Mouse (Mus musculus) liver, embryonic 16.5 days (tissue): Measurements from ENCODE around the gene Olfr140. TPM values are rescaled to one million over a fixed set of nuclear protein-coding genes. Genes with fewer than 3 reads are reported as not detected.

Experiments
- ATAC-seq: fragments of 200-750 bp; cut with Nextera tagmentation; 2 replicates; pipeline ENCODE4 v1.8.0; 2017; ENCODE audit warnings: low read depth, mild to moderate bottlenecking, moderate number of reproducible peaks, moderate library complexity
- H3K27ac ChIP-seq: fragments of 300-500 bp; sonication (generic); 2 replicates; pipeline ENCODE4 v1.5.1; 2014; ENCODE audit warnings: mild to moderate bottlenecking, low read length
- H3K27me3 ChIP-seq: fragments of 300-500 bp; sonication (generic); 2 replicates; pipeline ENCODE4 v1.6.1; 2014; ENCODE audit warnings: low read depth, low read length, mixed read lengths; ENCODE audit not compliant: control insufficient read depth, insufficient read depth
- H3K36me3 ChIP-seq: fragments of 300-500 bp; sonication (generic); 2 replicates; pipeline ENCODE4 v1.6.1; 2014; ENCODE audit warnings: mild to moderate bottlenecking; ENCODE audit not compliant: control insufficient read depth, insufficient read depth
- H3K4me1 ChIP-seq: fragments of 300-500 bp; sonication (generic); 2 replicates; pipeline ENCODE4 v1.6.1; 2014; ENCODE audit warnings: low read depth, low read length, mixed read lengths; ENCODE audit not compliant: control insufficient read depth
- H3K4me2 ChIP-seq: fragments of 300-500 bp; sonication (generic); 2 replicates; pipeline ENCODE4 v1.6.1; 2014; ENCODE audit warnings: low read depth, low read length, mixed read lengths
- H3K4me3 ChIP-seq: fragments of 300-500 bp; sonication (generic); 2 replicates; pipeline ENCODE4 v1.5.1; 2014; ENCODE audit warnings: low read depth, mild to moderate bottlenecking, low read length
- H3K9ac ChIP-seq: fragments of 300-500 bp; sonication (generic); 2 replicates; pipeline ENCODE4 v1.6.1; 2014; ENCODE audit warnings: low read depth, low read length
- H3K9me3 ChIP-seq: fragments of 300-500 bp; sonication (generic); replicated peaks from 2 replicates; pipeline ENCODE4 v1.6.1; 2016; ENCODE audit warnings: low read length; ENCODE audit not compliant: control insufficient read depth
- WGBS: fragments of 180-500 bp; shearing (Covaris S2); extraction: QIAGEN DNeasy Blood & Tissue Kit; methylation state at CpG from one replicate; pipeline ENCODE4 v1.1.7; 2014; ENCODE audit not compliant: insufficient replicate concordance; 5-methylcytosine and 5-hydroxymethylcytosine counted together
- polyA plus RNA-seq: library from polyadenylated mRNA; unstranded; fragments of >200 nt; fragmentation: Nextera tagmentation; extraction: Ambion mirVana; gene quantifications from 2 replicates; pipeline ENCODE4 v1.2.1, GENCODE M21; 2015

Olfr140 gene
- not detected in 2 replicates for polyA plus RNA-seq

- Histone ChIP-seq H3K4me3 (no peak within 1 kb of the TSS), H3K27ac (no peak within 1 kb of the TSS), H3K4me2 (no peak within 1 kb of the TSS), H3K4me1 (no peaks in the 10 kb centered on the region), H3K27me3 (no peaks in the 10 kb centered on the region), H3K9me3 (no peaks in the 10 kb centered on the region), H3K9ac (no peak within 1 kb of the TSS), H3K36me3 (no peaks in the 10 kb centered on the region)
- ATAC-seq, result no peak
Observed at GRCm38 (mm10) chr2:90063494-90063893, at the start of gene Olfr140. Olfr140 (minus strand) TSS chr2:90063594.

- Histone ChIP-seq H3K27ac (no peak overlapping the region), H3K4me2 (no peak overlapping the region), H3K27me3 (no peaks in the 10 kb centered on the region), H3K4me1 (no peaks in the 10 kb centered on the region), H3K9ac (no peak overlapping the region), H3K4me3 (no peak overlapping the region), H3K36me3 (no peaks in the 10 kb centered on the region), H3K9me3 (no peaks in the 10 kb centered on the region)
- 49% methylated on average over 2 of the region's 2 CpGs for WGBS
- no peak for ATAC-seq
Observed at GRCm38 (mm10) chr2:90070065-90070464, 6.7 kb upstream of the Olfr140 start.

GRCm38 (mm10) chr2:90035037-90035436, 28.4 kb downstream of the Olfr140 start, which contains the start of gene Olfr1265:
Olfr1265 (plus strand) TSS chr2:90035337.
- Histone ChIP-seq H3K9ac (no peak within 1 kb of the TSS), H3K9me3 (no peaks in the 10 kb centered on the region), H3K4me2 (no peak within 1 kb of the TSS), H3K27me3 (no peaks in the 10 kb centered on the region), H3K27ac (no peak within 1 kb of the TSS), H3K36me3 (no peaks in the 10 kb centered on the region), H3K4me3 (no peak within 1 kb of the TSS), H3K4me1 (no peaks in the 10 kb centered on the region)
- no peak for ATAC-seq

- no peaks in the 10 kb centered on the region for H3K4me1 ChIP-seq
- ATAC-seq, result no peak
- no peak within 1 kb of the TSS for H3K4me3 ChIP-seq
- WGBS, result 58% methylated on average over 2 of the region's 2 CpGs
- no peaks in the 10 kb centered on the region for H3K36me3 ChIP-seq
- H3K4me2 ChIP-seq, result no peak within 1 kb of the TSS
- H3K9me3 ChIP-seq, result no peaks in the 10 kb centered on the region
- H3K27me3 ChIP-seq, result no peaks in the 10 kb centered on the region
- H3K9ac ChIP-seq, result no peak within 1 kb of the TSS
- no peak within 1 kb of the TSS for H3K27ac ChIP-seq
Observed at GRCm38 (mm10) chr2:90025477-90025876, 37.9 kb downstream of the Olfr140 start, which contains the start of gene Olfr1264. Olfr1264 (minus strand) TSS chr2:90025577.

GRCm38 (mm10) chr2:90011831-90012230, 51.6 kb downstream of the Olfr140 start, which contains the start of gene Olfr1263:
Olfr1263 (plus strand) TSS chr2:90012131.
- H3K9me3 ChIP-seq, result no peaks in the 10 kb centered on the region

GRCm38 (mm10) chr2:89999845-90000244, 63.5 kb downstream of the Olfr140 start, which contains the start of gene Olfr1262:
Olfr1262 (plus strand) TSS chr2:90000145.
- no peaks in the 10 kb centered on the region for H3K36me3 ChIP-seq
- no peaks in the 10 kb centered on the region for H3K4me1 ChIP-seq
- no peaks in the 10 kb centered on the region for H3K9me3 ChIP-seq
- H3K4me3 ChIP-seq, result no peak within 1 kb of the TSS
- ATAC-seq, result no peak
- no peak within 1 kb of the TSS for H3K27ac ChIP-seq
- no peaks in the 10 kb centered on the region for H3K27me3 ChIP-seq
- no peak within 1 kb of the TSS for H3K9ac ChIP-seq
- no peak within 1 kb of the TSS for H3K4me2 ChIP-seq

More at GRCm38 (mm10) chr2:90011831-90012230, 51.6 kb downstream of the Olfr140 start, which contains the start of gene Olfr1263:
- Histone ChIP-seq H3K9ac (no peak within 1 kb of the TSS), H3K4me2 (no peak within 1 kb of the TSS), H3K36me3 (no peaks in the 10 kb centered on the region), H3K27ac (no peak within 1 kb of the TSS), H3K4me1 (no peaks in the 10 kb centered on the region), H3K4me3 (no peak within 1 kb of the TSS), H3K27me3 (no peaks in the 10 kb centered on the region)
- WGBS, result 58% methylated on average over 2 of the region's 2 CpGs
- no peak for ATAC-seq

Other genes with a start within 250 kb of the Olfr140 start
- not detected in 2 replicates for gene Olfr1256, start 222.0 kb downstream of the Olfr140 start, polyA plus RNA-seq
- gene Olfr48, start 215.4 kb downstream of the Olfr140 start, polyA plus RNA-seq, result not detected in 2 replicates
- not detected in 2 replicates for gene Olfr1257, start 185.2 kb downstream of the Olfr140 start, polyA plus RNA-seq
- gene Olfr1258, start 136.3 kb downstream of the Olfr140 start, polyA plus RNA-seq, result not detected in 2 replicates
- not detected in 2 replicates for gene Olfr1259, start 114.9 kb downstream of the Olfr140 start, polyA plus RNA-seq
- gene Olfr1260, start 89.3 kb downstream of the Olfr140 start, polyA plus RNA-seq, result not detected in 2 replicates
- gene Olfr1261, start 72.4 kb downstream of the Olfr140 start, polyA plus RNA-seq, result not detected in 2 replicates
- gene Olfr1262, start 63.4 kb downstream of the Olfr140 start, polyA plus RNA-seq, result not detected in 2 replicates
- not detected in 2 replicates for gene Olfr1263, start 51.5 kb downstream of the Olfr140 start, polyA plus RNA-seq
- not detected in 2 replicates for gene Olfr1264, start 38.0 kb downstream of the Olfr140 start, polyA plus RNA-seq
- gene Olfr1265, start 28.3 kb downstream of the Olfr140 start, polyA plus RNA-seq, result not detected in 2 replicates
- gene Olfr1269, start 57.8 kb upstream of the Olfr140 start, polyA plus RNA-seq, result not detected in 2 replicates
- gene Olfr32, start 78.7 kb upstream of the Olfr140 start, polyA plus RNA-seq, result not detected in 2 replicates
- gene Olfr1270, start 89.5 kb upstream of the Olfr140 start, polyA plus RNA-seq, result not detected in 2 replicates
- gene Olfr1506, start 160.9 kb upstream of the Olfr140 start, polyA plus RNA-seq, result 0.05 TPM in 1 of 2 replicates, not detected in the other
- gene Olfr142, start 194.0 kb upstream of the Olfr140 start, polyA plus RNA-seq, result not detected in 2 replicates
- not detected in 2 replicates for gene Olfr1271, start 207.4 kb upstream of the Olfr140 start, polyA plus RNA-seq
- not detected in 2 replicates for gene Olfr1272, start 229.2 kb upstream of the Olfr140 start, polyA plus RNA-seq